Mouse (Mus musculus) embryonic fibroblast, embryonic 13.5 days (primary cell): ENCODE measurements at regions not wholly inside any gene's neighbourhood (a gene's known extent, or its start where the extent isn't known, plus 50 kb on each side); places are given as distances from the start of the nearest gene placed in this dataset.

Source experiments
- CTCF ChIP-seq: IDR thresholded peaks from 2 replicates; pipeline ENCODE4 v1.5.1; 2011; ENCODE audit warnings: mild to moderate bottlenecking, control low read depth, low read length, moderate library complexity, borderline replicate concordance; ENCODE audit not compliant: insufficient read depth
- POLR2A ChIP-seq: IDR thresholded peaks from 2 replicates; pipeline ENCODE4 v1.6.1; 2011; ENCODE audit warnings: low read depth, mild to moderate bottlenecking, control low read depth, low read length, moderate library complexity

DNA sequence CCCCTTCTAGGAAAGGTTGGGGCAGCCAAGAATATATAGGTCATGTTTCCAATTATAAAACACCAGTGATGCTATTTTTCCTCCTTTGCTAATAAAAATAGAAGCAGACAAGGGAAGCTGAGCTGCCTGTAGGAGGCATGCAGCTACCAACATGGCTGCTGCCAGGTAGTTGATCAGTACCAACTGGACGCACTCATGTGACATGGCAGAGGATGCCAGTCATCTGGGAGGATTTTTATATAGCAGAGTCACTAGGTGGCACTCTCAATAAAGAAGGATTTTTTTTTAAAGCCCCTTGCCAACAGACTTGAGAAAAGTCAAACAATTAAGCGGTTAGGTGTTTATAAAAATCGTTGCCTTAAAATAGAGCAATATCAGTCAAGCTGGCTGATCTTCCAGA lies 273.5 kb downstream of the Mex3b start:
- TF ChIP-seq CTCF (no peak), POLR2A (no peak)
